Comparison of ENCODE assay signal across 8 mouse cellular contexts in genomic region chr12:110844227-110845130, GRCm38 (mm10). TPM values are rescaled to one million over a fixed set of nuclear protein-coding genes. Genes with fewer than 3 reads are reported as not detected.
DNase-seq lines count a peak whose midpoint lies in the region; ATAC-seq and TF ChIP-seq lines count a peak whose summit lies in the region.

No protein-coding gene starts in this region.

- H3K9ac ChIP-seq in forebrain, embryonic 13.5 days, result peak overlapping the region; percentile 53
- peak overlapping the region; percentile 58 for H3K9ac ChIP-seq in intestine, postnatal 0 days (ENCODE audit: low read depth, low read length)

- ATAC-seq in forebrain, embryonic 13.5 days, result no peak
- ATAC-seq in intestine, postnatal 0 days, result peak; percentile 29

- no peak for TF ChIP-seq CTCF in kidney, adult 2 months (conservative IDR thresholded peaks at IDR 0.05; ENCODE audit: insufficient read depth, insufficient read length, low read depth, low read length)
- TF ChIP-seq CTCF in intestine, postnatal 0 days (IDR thresholded peaks at IDR 0.05; ENCODE audit: low read depth), result peak; percentile 24

- no peak for TF ChIP-seq POLR2A in kidney, adult 2 months (IDR thresholded peaks at IDR 0.05; ENCODE audit: low read depth, low read length)

- no peaks in the 10 kb centered on the region for H3K36me3 ChIP-seq in kidney, adult 2 months (ENCODE audit: control insufficient read depth, insufficient read depth, low read length)
- H3K36me3 ChIP-seq in forebrain, embryonic 13.5 days (ENCODE audit: poor library complexity, severe bottlenecking), result no peaks in the 10 kb centered on the region
- H3K36me3 ChIP-seq in intestine, postnatal 0 days (ENCODE audit: control insufficient read depth, insufficient read depth), result no peaks in the 10 kb centered on the region

- no peak for DNase-seq in kidney, adult 2 months
- DNase-seq in kidney, adult 9 months, result no peak
- DNase-seq in adrenal gland, postnatal 14 days, result peak; percentile 55
- peak; percentile 51 for DNase-seq in lung, postnatal 10 days
- peak; percentile 32 to 71 for DNase-seq in spleen, postnatal 4 days (ENCODE audit: low spot score in 2 of 2)
- DNase-seq in right cerebral cortex, postnatal 14 days, result no peak

- H3K27me3 ChIP-seq in kidney, adult 2 months (replicated peaks; ENCODE audit: control insufficient read depth, insufficient read depth, low read length), result no peaks in the 10 kb centered on the region
- peaks cover 42% of the 10 kb centered on the region for H3K27me3 ChIP-seq in forebrain, embryonic 13.5 days
- no peaks in the 10 kb centered on the region for H3K27me3 ChIP-seq in intestine, postnatal 0 days (replicated peaks; ENCODE audit: control insufficient read depth, insufficient read depth, low read length)

- peak overlapping the region; percentile 78 for H3K27ac ChIP-seq in kidney, adult 2 months (ENCODE audit: insufficient read depth, low read depth, low read length)
- H3K27ac ChIP-seq in forebrain, embryonic 13.5 days, result no peak overlapping the region
- peak overlapping the region; percentile 74 for H3K27ac ChIP-seq in intestine, postnatal 0 days (ENCODE audit: low read depth, low read length)

- H3K4me2 ChIP-seq in forebrain, embryonic 13.5 days, result peak overlapping the region; percentile 63
- peak overlapping the region; percentile 72 for H3K4me2 ChIP-seq in intestine, postnatal 0 days (replicated peaks; ENCODE audit: low read depth)

- no peaks in the 10 kb centered on the region; the same call in 1 of the 2 replicates for H3K4me1 ChIP-seq in kidney, adult 2 months (ENCODE audit: control insufficient read depth, insufficient read depth, low read length)
- peaks cover 36% of the 10 kb centered on the region for H3K4me1 ChIP-seq in forebrain, embryonic 13.5 days
- H3K4me1 ChIP-seq in intestine, postnatal 0 days (replicated peaks; ENCODE audit: control insufficient read depth, insufficient read depth, low read length), result peaks cover 8% of the 10 kb centered on the region; the same call in 1 of the 2 replicates

- H3K9me3 ChIP-seq in forebrain, embryonic 13.5 days (replicated peaks), result no peaks in the 10 kb centered on the region
- H3K9me3 ChIP-seq in intestine, postnatal 0 days (ENCODE audit: control insufficient read depth), result no peaks in the 10 kb centered on the region

- H3K4me3 ChIP-seq in kidney, adult 2 months (ENCODE audit: insufficient read depth, low read depth, low read length), result peak overlapping the region; percentile 65
- H3K4me3 ChIP-seq in forebrain, embryonic 13.5 days, result peak overlapping the region; percentile 43
- H3K4me3 ChIP-seq in intestine, postnatal 0 days (ENCODE audit: low read depth, low read length), result peak overlapping the region; percentile 61

- 1% methylated on average over 42 of the region's 42 CpGs for WGBS in kidney, adult 2 months
- WGBS in forebrain, embryonic 13.5 days, result 1% methylated on average over 42 of the region's 42 CpGs
- under 1% methylated on average over 42 of the region's 42 CpGs for WGBS in intestine, postnatal 0 days

RNA-seq across cellular contexts. Expression of gene Mok, which starts 3.7 kb away (rescaled TPM):
- polyA plus RNA-seq in kidney, adult 2 months (2012; rRNA removed), result 9.8 and 10.1 TPM in 2 replicates
- total RNA-seq in adrenal gland, postnatal 14 days (2021), result 0.93 and 1.9 TPM in 2 replicates
- 11.6 and 13.1 TPM in 2 replicates for polyA plus RNA-seq in forebrain, embryonic 13.5 days (2015; fragmentation: Nextera tagmentation; extraction: Ambion mirVana)
- 0.80 and 0.85 TPM in 2 replicates for polyA plus RNA-seq in intestine, postnatal 0 days (2015; fragmentation: Nextera tagmentation; extraction: Ambion mirVana)

RNA-seq across cellular contexts. Expression of gene Zfp839, which starts 5.6 kb away (rescaled TPM):
- polyA plus RNA-seq in kidney, adult 2 months (2012; rRNA removed), result 6.9 and 9.0 TPM in 2 replicates
- total RNA-seq in adrenal gland, postnatal 14 days (2021), result 13.5 and 15.1 TPM in 2 replicates
- polyA plus RNA-seq in forebrain, embryonic 13.5 days (2015; fragmentation: Nextera tagmentation; extraction: Ambion mirVana), result 3.0 and 3.6 TPM in 2 replicates
- 1.6 and 2.3 TPM in 2 replicates for polyA plus RNA-seq in intestine, postnatal 0 days (2015; fragmentation: Nextera tagmentation; extraction: Ambion mirVana)

RNA-seq across cellular contexts. Expression of gene Cinp, which starts 44.5 kb away (rescaled TPM):
- 27.1 and 28.6 TPM in 2 replicates for polyA plus RNA-seq in kidney, adult 2 months (2012; rRNA removed)
- 47.4 and 50.2 TPM in 2 replicates for total RNA-seq in adrenal gland, postnatal 14 days (2021)
- polyA plus RNA-seq in forebrain, embryonic 13.5 days (2015; fragmentation: Nextera tagmentation; extraction: Ambion mirVana), result 70.9 and 76.6 TPM in 2 replicates
- polyA plus RNA-seq in intestine, postnatal 0 days (2015; fragmentation: Nextera tagmentation; extraction: Ambion mirVana), result 30.5 and 31.0 TPM in 2 replicates

RNA-seq across cellular contexts. Expression of gene Tecpr2, which starts 44.6 kb away (rescaled TPM):
- polyA plus RNA-seq in kidney, adult 2 months (2012; rRNA removed), result 4.3 and 4.7 TPM in 2 replicates
- 9.1 and 10.3 TPM in 2 replicates for total RNA-seq in adrenal gland, postnatal 14 days (2021)
- polyA plus RNA-seq in forebrain, embryonic 13.5 days (2015; fragmentation: Nextera tagmentation; extraction: Ambion mirVana), result 5.4 and 6.9 TPM in 2 replicates
- 1.3 and 1.6 TPM in 2 replicates for polyA plus RNA-seq in intestine, postnatal 0 days (2015; fragmentation: Nextera tagmentation; extraction: Ambion mirVana)

Comparison
In these comparisons a context has a peak if more than half of its experiments do, and no peak if none do; other contexts are left out.
1. DNase-seq: peak in adrenal gland, postnatal 14 days (single experiment), lung, postnatal 10 days (single experiment) and spleen, postnatal 4 days (2 of 2); none in kidney, adult 2 months (single experiment), kidney, adult 9 months (single experiment) and right cerebral cortex, postnatal 14 days (single experiment).
2. Peak in every context shown above with its lines, with median percentiles within 50 percentile points of each other: H3K4me3 ChIP-seq.